Mouse (Mus musculus): ENCODE measurements around the gene Rrm1. TPM values are rescaled to one million over a fixed set of nuclear protein-coding genes. Genes with fewer than 3 reads are reported as not detected.
A peak's percentile ranks its signal among the peaks of the same experiment; 100 is the strongest.
"Not testable (repeated sequence)": the region's sequence is repeated elsewhere in the genome, so short reads cannot be mapped to it uniquely, and the experiment has no call there.

Gene Rrm1
- polyA plus RNA-seq, 1 experiment: 7.2 TPM

GRCm38 (mm10) chr7:102486105-102486504 is 44.6 kb downstream of the Rrm1 start:
- TF ChIP-seq POLR2A (IDR thresholded peaks at IDR 0.05; ENCODE audit: borderline replicate concordance, extremely low read depth, low read depth, low read length) (no peak), CTCF (IDR thresholded peaks at IDR 0.05; ENCODE audit: insufficient read depth, low read length) (no peak)
- 53% methylated on average over 1 of the region's 1 CpGs for WGBS
- no peak overlapping the region for H3K4me3 ChIP-seq (replicated peaks; ENCODE audit: extremely low read depth, low read depth, low read length)
- H3K4me1 ChIP-seq (ENCODE audit: control insufficient read depth, insufficient read depth, low read length): no peaks in the 10 kb centered on the region
- DNase-seq: no peak

- 39% methylated on average over 1 of the region's 1 CpGs for WGBS
- H3K4me1 ChIP-seq (ENCODE audit: control insufficient read depth, insufficient read depth, low read length): no peaks in the 10 kb centered on the region
- DNase-seq: no peak
- no peak within 1 kb of the TSS for H3K4me3 ChIP-seq (replicated peaks; ENCODE audit: extremely low read depth, low read depth, low read length)
- TF ChIP-seq POLR2A (IDR thresholded peaks at IDR 0.05; ENCODE audit: borderline replicate concordance, extremely low read depth, low read depth, low read length): no peak
- no peak for TF ChIP-seq CTCF (IDR thresholded peaks at IDR 0.05; ENCODE audit: insufficient read depth, low read length)
These were observed 46.7 kb downstream of the Rrm1 start, which contains the start of gene Olfr544 for GRCm38 (mm10) chr7:102488161-102488560. TSS of gene Olfr544 (minus strand) at chr7:102488313.

- H3K4me1 ChIP-seq (ENCODE audit: control insufficient read depth, insufficient read depth, low read length); H3K4me3 ChIP-seq (replicated peaks; ENCODE audit: extremely low read depth, low read depth, low read length); DNase-seq: not testable (repeated sequence)
- 47% methylated on average over 7 of the region's 7 CpGs for WGBS
These were observed 52.9 kb downstream of the Rrm1 start for GRCm38 (mm10) chr7:102494416-102494815.

GRCm38 (mm10) chr7:102499473-102499872 is 58.0 kb downstream of the Rrm1 start, which contains the start of gene Olfr545:
TSS of gene Olfr545 (minus strand) at chr7:102499573.
- Histone ChIP-seq H3K4me1 (ENCODE audit: control insufficient read depth, insufficient read depth, low read length) (no peaks in the 10 kb centered on the region), H3K4me3 (replicated peaks; ENCODE audit: extremely low read depth, low read depth, low read length) (no peak within 1 kb of the TSS)
- TF ChIP-seq CTCF (IDR thresholded peaks at IDR 0.05; ENCODE audit: insufficient read depth, low read length) (no peak), POLR2A (IDR thresholded peaks at IDR 0.05; ENCODE audit: borderline replicate concordance, extremely low read depth, low read depth, low read length) (no peak)
- WGBS: 52% methylated on average over 3 of the region's 3 CpGs
- DNase-seq: no peak

- DNase-seq: no peak
These were observed 60.5 kb downstream of the Rrm1 start for GRCm38 (mm10) chr7:102501986-102502385.

GRCm38 (mm10) chr7:102506848-102507247 is 65.4 kb downstream of the Rrm1 start:
- Histone ChIP-seq H3K4me3 (replicated peaks; ENCODE audit: extremely low read depth, low read depth, low read length) (no peak overlapping the region), H3K4me1 (ENCODE audit: control insufficient read depth, insufficient read depth, low read length) (no peaks in the 10 kb centered on the region)
- WGBS: 38% methylated on average over 3 of the region's 3 CpGs
- TF ChIP-seq CTCF (IDR thresholded peaks at IDR 0.05; ENCODE audit: insufficient read depth, low read length): peak; percentile 95
- no peak for TF ChIP-seq POLR2A (IDR thresholded peaks at IDR 0.05; ENCODE audit: borderline replicate concordance, extremely low read depth, low read depth, low read length)
- peak; percentile 68 for DNase-seq

More at GRCm38 (mm10) chr7:102501986-102502385, 60.5 kb downstream of the Rrm1 start:
- TF ChIP-seq POLR2A (IDR thresholded peaks at IDR 0.05; ENCODE audit: borderline replicate concordance, extremely low read depth, low read depth, low read length) (no peak), CTCF (IDR thresholded peaks at IDR 0.05; ENCODE audit: insufficient read depth, low read length) (no peak)
- no peaks in the 10 kb centered on the region for H3K4me1 ChIP-seq (ENCODE audit: control insufficient read depth, insufficient read depth, low read length)
- no peak overlapping the region for H3K4me3 ChIP-seq (replicated peaks; ENCODE audit: extremely low read depth, low read depth, low read length)
- 59% methylated on average over 5 of the region's 5 CpGs for WGBS

- WGBS: 85% methylated on average over 9 of the region's 9 CpGs
- no peaks in the 10 kb centered on the region for H3K4me1 ChIP-seq (ENCODE audit: control insufficient read depth, insufficient read depth, low read length)
- DNase-seq: no peak
- TF ChIP-seq POLR2A (IDR thresholded peaks at IDR 0.05; ENCODE audit: borderline replicate concordance, extremely low read depth, low read depth, low read length): no peak
- no peak for TF ChIP-seq CTCF (IDR thresholded peaks at IDR 0.05; ENCODE audit: insufficient read depth, low read length)
- H3K4me3 ChIP-seq (replicated peaks; ENCODE audit: extremely low read depth, low read depth, low read length): no peak overlapping the region
These were observed 66.6 kb downstream of the Rrm1 start for GRCm38 (mm10) chr7:102508066-102508465.

- Histone ChIP-seq H3K4me3 (replicated peaks; ENCODE audit: extremely low read depth, low read depth, low read length) (no peak overlapping the region), H3K4me1 (ENCODE audit: control insufficient read depth, insufficient read depth, low read length) (no peaks in the 10 kb centered on the region)
- DNase-seq: no peak
- WGBS: 90% methylated on average over 6 of the region's 6 CpGs
- TF ChIP-seq POLR2A (IDR thresholded peaks at IDR 0.05; ENCODE audit: borderline replicate concordance, extremely low read depth, low read depth, low read length): no peak
- no peak for TF ChIP-seq CTCF (IDR thresholded peaks at IDR 0.05; ENCODE audit: insufficient read depth, low read length)
These were observed 67.2 kb downstream of the Rrm1 start for GRCm38 (mm10) chr7:102508666-102509065.

- WGBS: 84% methylated on average over 7 of the region's 7 CpGs
- no peak for TF ChIP-seq POLR2A (IDR thresholded peaks at IDR 0.05; ENCODE audit: borderline replicate concordance, extremely low read depth, low read depth, low read length)
- TF ChIP-seq CTCF (IDR thresholded peaks at IDR 0.05; ENCODE audit: insufficient read depth, low read length): no peak
These were observed 68.2 kb downstream of the Rrm1 start for GRCm38 (mm10) chr7:102509726-102510125.

GRCm38 (mm10) chr7:102511927-102512326 is 70.4 kb downstream of the Rrm1 start:
- DNase-seq: no peak
- H3K4me3 ChIP-seq (replicated peaks; ENCODE audit: extremely low read depth, low read depth, low read length): no peak overlapping the region
- H3K4me1 ChIP-seq (ENCODE audit: control insufficient read depth, insufficient read depth, low read length): no peaks in the 10 kb centered on the region
- 86% methylated on average over 10 of the region's 10 CpGs for WGBS
- no peak for TF ChIP-seq CTCF (IDR thresholded peaks at IDR 0.05; ENCODE audit: insufficient read depth, low read length)
- no peak for TF ChIP-seq POLR2A (IDR thresholded peaks at IDR 0.05; ENCODE audit: borderline replicate concordance, extremely low read depth, low read depth, low read length)

More at GRCm38 (mm10) chr7:102509726-102510125, 68.2 kb downstream of the Rrm1 start:
- no peak for DNase-seq
- Histone ChIP-seq H3K4me3 (replicated peaks; ENCODE audit: extremely low read depth, low read depth, low read length) (no peak overlapping the region), H3K4me1 (ENCODE audit: control insufficient read depth, insufficient read depth, low read length) (no peaks in the 10 kb centered on the region)

Data from lung, adult 2 months (tissue).